Mouse (Mus musculus): ENCODE measurements around the gene Slc34a2.

Slc34a2 gene

GRCm38 (mm10) chr5:53031346-53031745, 6.5 kb upstream of the Slc34a2 start:
- no peak for DNase-seq

DNA sequence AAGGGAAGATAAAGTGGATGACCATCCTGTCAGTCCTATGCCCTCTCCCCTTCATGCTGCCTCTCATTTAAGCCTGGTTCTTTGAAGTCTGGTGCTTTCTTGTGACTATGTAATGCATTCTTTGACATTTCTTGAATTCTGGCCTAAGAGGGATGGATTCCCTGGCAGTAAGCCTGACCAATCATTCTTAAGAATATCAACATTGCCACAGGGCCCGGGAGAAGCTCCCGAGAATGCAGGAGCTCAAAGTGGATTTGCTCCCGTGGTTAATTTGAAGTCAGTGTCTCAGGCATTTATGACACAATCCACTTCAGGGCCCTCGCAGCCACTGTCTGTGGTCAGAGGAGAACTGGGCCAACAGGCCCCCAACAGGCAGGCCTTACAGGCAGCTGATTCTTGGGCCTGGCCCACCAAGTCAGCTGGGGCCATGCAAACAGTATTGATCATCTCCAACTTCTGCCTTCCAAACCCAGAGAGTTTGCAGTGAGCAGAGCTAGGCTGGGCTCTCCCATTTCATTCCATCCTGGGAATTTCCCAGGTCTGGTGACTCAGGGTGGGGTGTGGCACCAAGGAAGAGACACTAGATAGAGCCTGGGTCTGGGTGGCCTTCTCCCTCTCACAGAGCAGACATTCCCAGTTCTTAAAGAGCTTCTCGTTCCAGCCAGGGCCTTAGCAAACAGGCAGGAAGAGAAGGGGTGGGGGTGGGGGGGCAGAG, 4.3 kb downstream of the Slc34a2 start:
- DNase-seq, result no peak

DNA sequence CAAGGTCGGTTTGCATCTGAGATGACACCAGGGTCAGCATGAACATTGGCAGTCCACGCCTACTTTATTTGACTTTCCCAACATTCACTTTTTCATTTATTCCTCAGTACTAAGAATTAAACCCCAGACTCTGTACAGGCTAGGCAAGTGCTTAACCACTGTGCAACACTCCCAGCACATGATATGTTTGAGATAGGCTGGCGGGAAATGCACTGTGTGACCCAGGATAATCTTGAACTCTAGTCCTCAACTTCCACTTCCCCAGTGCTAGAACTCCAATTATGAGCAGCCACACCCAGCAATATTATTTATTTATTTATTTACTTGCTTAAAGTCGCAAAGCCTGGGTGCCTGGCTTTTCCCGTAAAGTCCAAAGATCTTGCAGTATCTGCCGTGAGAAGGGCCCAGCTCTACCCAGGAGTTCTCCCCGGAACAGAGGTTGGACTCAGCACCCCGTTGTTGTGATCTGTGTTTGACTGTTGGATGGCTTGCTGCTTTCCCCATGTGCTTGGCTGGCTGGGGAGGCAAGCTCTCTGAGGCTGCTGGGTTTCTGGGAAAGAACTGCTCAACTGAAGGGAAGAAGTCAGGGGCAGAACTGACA, 5.0 kb downstream of the Slc34a2 start:
- DNase-seq, result no peak

- no peak for DNase-seq
Observed at GRCm38 (mm10) chr5:53043716-53044115, 5.8 kb downstream of the Slc34a2 start.

DNA sequence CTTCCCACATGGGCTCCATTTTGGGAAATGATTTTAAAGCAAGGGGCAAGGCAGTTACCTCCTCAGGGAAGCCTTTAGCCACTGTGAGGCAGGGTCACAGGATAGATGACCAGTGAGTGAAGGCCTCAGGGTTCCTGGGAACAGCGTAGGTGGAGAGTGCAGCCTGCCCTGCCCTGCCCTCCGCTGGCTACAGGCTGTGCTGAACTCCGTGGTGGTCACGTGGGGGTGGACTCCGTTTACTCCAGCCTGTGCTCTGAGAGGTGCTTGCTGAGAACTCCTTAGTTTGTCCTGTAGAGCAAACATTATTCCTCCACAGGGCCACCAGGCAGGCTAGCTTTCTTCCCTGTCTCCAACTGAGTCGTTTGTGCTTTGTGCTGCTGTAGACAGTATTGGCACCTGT, 10.1 kb downstream of the Slc34a2 start:
- DNase-seq, result peak; percentile 75

DNA sequence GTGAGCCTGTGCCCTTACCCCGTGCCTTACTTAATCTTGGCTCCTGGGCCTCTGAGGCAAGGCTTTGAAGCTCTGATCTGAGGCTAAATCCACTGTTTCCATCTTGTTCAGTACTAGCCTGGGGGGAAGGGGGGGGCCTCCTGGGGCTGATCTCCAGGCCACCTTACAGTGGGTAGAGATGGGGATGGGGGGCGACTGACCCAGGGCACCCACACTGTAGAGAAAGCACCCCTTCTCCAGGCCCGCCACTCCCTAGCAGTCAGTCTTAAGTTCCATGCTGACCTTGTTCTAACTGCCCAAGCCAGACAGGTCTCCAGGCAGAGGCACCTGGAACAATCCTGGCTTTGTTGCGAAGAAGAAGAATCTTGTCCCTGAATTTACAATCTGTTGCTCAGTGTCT, 10.7 kb downstream of the Slc34a2 start:
- no peak for DNase-seq

DNA sequence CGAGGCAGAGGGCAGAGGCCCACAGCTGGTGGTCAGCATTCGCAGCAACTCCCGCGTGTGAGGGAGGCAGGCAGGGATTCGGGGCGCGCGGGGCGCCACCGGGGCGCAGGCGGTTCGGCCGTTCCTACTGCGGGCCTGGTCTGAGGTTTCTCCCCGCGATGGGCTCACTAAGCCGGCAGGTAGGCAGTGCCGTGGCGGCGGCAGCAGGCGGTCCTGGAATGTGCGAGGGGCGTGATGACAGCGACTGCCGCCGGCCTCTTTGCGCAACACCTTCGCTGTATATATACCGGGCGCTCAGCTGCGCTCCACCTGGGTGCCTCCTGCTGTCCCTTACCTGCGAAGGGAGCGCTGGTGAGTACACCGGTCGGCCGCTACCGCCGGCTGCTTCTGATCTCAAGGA, 11.2 kb downstream of the Slc34a2 start:
- DNase-seq, result peak; percentile 77

- DNase-seq, result peak; percentile 34
Observed at GRCm38 (mm10) chr5:53050963-53051362, 13.1 kb downstream of the Slc34a2 start.

GRCm38 (mm10) chr5:53053246-53053645, 15.4 kb downstream of the Slc34a2 start:
- DNase-seq, result peak; percentile 16

GRCm38 (mm10) chr5:53061532-53062130, 23.8 kb downstream of the Slc34a2 start:
- DNase-seq, result no peak

GRCm38 (mm10) chr5:53074553-53074952, 36.7 kb downstream of the Slc34a2 start:
- DNase-seq, result no peak

- no peak for DNase-seq
Observed at GRCm38 (mm10) chr5:53078453-53078852, 40.6 kb downstream of the Slc34a2 start.

- DNase-seq, result no peak
Observed at GRCm38 (mm10) chr5:53087452-53087851, 49.6 kb downstream of the Slc34a2 start.

GRCm38 (mm10) chr5:53091331-53091730, 53.5 kb downstream of the Slc34a2 start:
- no peak for DNase-seq

- DNase-seq, result no peak
Observed at GRCm38 (mm10) chr5:53101848-53102473, 64.1 kb downstream of the Slc34a2 start.

- DNase-seq, result no peak
Observed at GRCm38 (mm10) chr5:53104177-53104855, 66.4 kb downstream of the Slc34a2 start.

- DNase-seq, result peak; percentile 42
Observed at GRCm38 (mm10) chr5:53105716-53106115, 67.8 kb downstream of the Slc34a2 start.

- DNase-seq, result peak; percentile 41
Observed at GRCm38 (mm10) chr5:53106125-53106524, 68.2 kb downstream of the Slc34a2 start.

- DNase-seq, result no peak
Observed at GRCm38 (mm10) chr5:53106731-53107130, 68.8 kb downstream of the Slc34a2 start.

- DNase-seq, result no peak
Observed at GRCm38 (mm10) chr5:53108026-53108425, 70.1 kb downstream of the Slc34a2 start.

DNA sequence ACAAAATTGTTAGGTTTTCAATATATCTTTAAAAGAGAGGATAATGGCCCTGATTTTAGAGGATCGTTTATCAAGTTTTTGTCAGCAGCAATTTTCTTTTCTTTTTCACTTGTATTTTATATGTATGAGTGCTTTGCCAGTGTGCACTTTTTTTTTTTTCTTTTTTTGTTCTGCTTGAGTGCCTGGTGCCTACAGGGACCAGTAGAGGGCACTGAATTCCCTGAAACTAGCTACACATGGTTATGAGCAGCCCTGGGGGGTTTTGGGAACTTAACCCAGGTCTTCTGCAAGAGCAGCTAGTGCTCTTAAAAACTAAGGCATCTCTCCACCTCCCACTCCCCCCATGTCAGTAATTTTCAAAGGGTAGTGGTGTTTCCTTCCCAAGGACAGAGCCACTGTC, 70.8 kb downstream of the Slc34a2 start:
- DNase-seq, result no peak

- DNase-seq, result no peak
Observed at GRCm38 (mm10) chr5:53110225-53110624, 72.3 kb downstream of the Slc34a2 start.

- no peak for DNase-seq
Observed at GRCm38 (mm10) chr5:53111036-53111435, 73.2 kb downstream of the Slc34a2 start.

All from lung, postnatal 36 days (tissue).